Mouse (Mus musculus) kidney, adult 2 months (tissue): ENCODE measurements around the gene Rad54l2. TPM values are rescaled to one million over a fixed set of nuclear protein-coding genes. Genes with fewer than 3 reads are reported as not detected.
A peak's percentile ranks its signal among the peaks of the same experiment; 100 is the strongest.

Experiments
- DNase-seq: peaks from one replicate; pipeline ENCODE4 v3.0.0; 2021
- H3K27ac ChIP-seq: fragments of 200-500 bp; 2 replicates; pipeline ENCODE4 v1.5.1; 2012; ENCODE audit warnings: low read depth, low read length, control low read depth, inconsistent platforms; ENCODE audit not compliant: insufficient read depth
- H3K27me3 ChIP-seq: fragments of 200-500 bp; replicated peaks from 2 replicates; pipeline ENCODE4 v1.6.1; 2012; ENCODE audit warnings: mild to moderate bottlenecking, moderate library complexity, low read length, inconsistent platforms; ENCODE audit not compliant: control insufficient read depth, insufficient read depth
- H3K36me3 ChIP-seq: fragments of 200-500 bp; 2 replicates; pipeline ENCODE4 v1.6.1; 2012; ENCODE audit warnings: mild to moderate bottlenecking, moderate library complexity, low read length, inconsistent platforms; ENCODE audit not compliant: control insufficient read depth, insufficient read depth
- H3K4me1 ChIP-seq: fragments of 200-500 bp; 2 replicates; pipeline ENCODE4 v1.6.1; 2011; ENCODE audit warnings: low read length; ENCODE audit not compliant: control insufficient read depth, insufficient read depth
- H3K4me3 ChIP-seq: fragments of 200-500 bp; 2 replicates; pipeline ENCODE4 v1.5.1; 2011; ENCODE audit warnings: mild to moderate bottlenecking, low read depth, low read length, control low read depth; ENCODE audit not compliant: insufficient read depth
- CTCF ChIP-seq: fragments of 200-500 bp; conservative IDR thresholded peaks from 2 replicates; pipeline ENCODE4 v1.5.1; 2011; ENCODE audit warnings: low read depth, mild to moderate bottlenecking, control low read depth, low read length, moderate library complexity, mixed read lengths; ENCODE audit not compliant: insufficient read depth, insufficient read length
- POLR2A ChIP-seq: fragments of 200-500 bp; IDR thresholded peaks from one replicate; pipeline ENCODE4 v1.6.1; 2011; ENCODE audit warnings: low read depth, low read length, control low read depth
- WGBS: fragments of 180-500 bp; shearing (Covaris S2); methylation state at CpG from one replicate; pipeline ENCODE4 v1.1.7; 2018; 5-methylcytosine and 5-hydroxymethylcytosine counted together
- polyA plus RNA-seq: library from polyadenylated mRNA; depleted of rRNA; stranded (reverse); fragments of >200 nt; gene quantifications from 2 replicates; pipeline ENCODE4 v1.2.3, GENCODE M21; 2012

The Rad54l2 gene
- polyA plus RNA-seq, 1 experiment = 18.6 TPM

DNA sequence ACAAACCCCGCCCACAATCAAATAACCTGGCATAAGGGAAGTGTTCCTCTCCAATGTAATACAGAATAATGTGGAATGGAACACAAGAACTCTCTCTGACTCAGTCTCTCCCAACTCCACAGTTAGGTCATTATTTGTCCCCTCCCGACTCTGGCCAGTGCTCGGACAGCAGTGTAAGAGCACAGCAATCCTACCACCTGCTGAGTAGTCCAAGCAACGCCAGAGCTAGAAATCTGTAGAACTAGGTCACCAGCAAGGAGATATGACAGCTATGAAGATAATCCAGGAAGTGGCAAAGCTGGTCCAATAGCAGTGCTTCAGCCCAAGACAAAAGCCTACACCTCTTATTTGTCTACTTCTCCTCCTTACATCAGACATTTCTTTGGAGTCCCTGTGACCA lies 112.4 kb downstream of the Rad54l2 start:
- Histone ChIP-seq H3K36me3 (no peaks in the 10 kb centered on the region), H3K4me3 (no peak overlapping the region), H3K27ac (no peak overlapping the region), H3K4me1 (no peaks in the 10 kb centered on the region), H3K27me3 (no peaks in the 10 kb centered on the region)
- WGBS = 81% methylated on average over 4 of the region's 4 CpGs
- TF ChIP-seq POLR2A (no peak), CTCF (no peak)
- no peak for DNase-seq

DNA sequence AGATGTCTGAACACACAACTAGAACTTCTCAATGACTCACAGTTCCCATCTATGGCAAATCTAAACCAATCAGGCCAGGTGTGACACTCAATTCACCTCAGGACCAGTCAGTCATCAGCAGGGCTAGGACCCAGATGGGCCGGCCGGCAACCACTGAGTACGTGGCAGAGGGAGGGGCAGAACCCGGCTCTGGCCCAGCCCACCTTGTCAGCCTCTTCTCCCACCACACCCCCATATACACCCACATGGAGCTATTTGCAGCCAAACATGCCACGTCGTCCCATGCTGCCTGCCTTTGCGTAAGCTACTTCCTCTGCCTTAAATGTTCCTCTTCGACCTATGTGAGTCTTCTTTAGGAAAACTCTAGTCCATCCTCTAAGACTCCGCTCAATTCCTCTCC lies 113.0 kb downstream of the Rad54l2 start:
- no peak for DNase-seq
- no peak overlapping the region for H3K27ac ChIP-seq
- H3K27me3 ChIP-seq = no peaks in the 10 kb centered on the region
- no peak for TF ChIP-seq POLR2A
- no peak for TF ChIP-seq CTCF
- WGBS = 80% methylated on average over 9 of the region's 9 CpGs
- no peak overlapping the region for H3K4me3 ChIP-seq
- no peaks in the 10 kb centered on the region for H3K4me1 ChIP-seq
- no peaks in the 10 kb centered on the region for H3K36me3 ChIP-seq

DNA sequence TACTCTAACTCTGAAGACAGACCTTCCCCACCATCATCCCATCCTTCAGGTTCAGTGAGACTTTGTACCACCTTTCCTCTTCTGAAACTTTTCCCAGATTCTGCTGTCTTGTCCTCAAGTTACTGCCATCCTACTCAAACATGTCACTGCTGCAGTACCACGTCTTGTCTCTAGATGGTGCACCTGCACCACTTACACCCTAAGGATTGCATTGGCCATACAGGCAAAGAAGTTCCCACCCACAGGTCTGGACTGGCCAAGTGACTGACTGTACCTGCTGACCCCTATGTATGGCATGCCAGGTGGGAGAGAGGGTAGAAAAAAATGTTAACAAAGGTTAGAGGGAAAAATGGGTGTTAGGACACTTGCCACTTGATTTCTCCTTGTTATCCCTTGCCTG lies 113.5 kb downstream of the Rad54l2 start:
- H3K27me3 ChIP-seq = no peaks in the 10 kb centered on the region
- TF ChIP-seq POLR2A (no peak), CTCF (peak; percentile 99)
- no peak overlapping the region for H3K27ac ChIP-seq
- H3K4me1 ChIP-seq = no peaks in the 10 kb centered on the region
- WGBS = 2% methylated on average over 1 of the region's 1 CpGs
- DNase-seq = peak; percentile 87
- no peaks in the 10 kb centered on the region for H3K36me3 ChIP-seq
- H3K4me3 ChIP-seq = no peak overlapping the region

DNA sequence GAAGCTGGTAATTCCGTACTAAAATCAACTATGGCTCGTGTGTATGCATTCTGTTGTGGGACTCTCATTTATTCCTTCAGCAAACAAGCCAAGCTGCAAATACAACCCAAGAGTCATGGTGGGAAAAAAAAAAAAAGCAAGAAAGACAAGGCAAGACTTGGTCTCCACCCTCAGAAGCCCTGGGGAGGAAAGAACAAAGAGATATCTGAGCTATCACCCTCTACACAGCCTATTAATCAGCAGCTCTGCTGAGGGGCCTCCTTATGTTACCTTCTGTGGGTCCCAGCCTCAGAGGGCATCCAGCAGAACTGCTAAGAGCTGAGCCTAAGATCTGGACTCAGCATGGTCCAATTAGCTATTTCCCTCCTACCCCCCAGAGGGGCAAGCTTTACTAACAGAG lies 115.1 kb downstream of the Rad54l2 start:
- no peak for DNase-seq
- H3K27me3 ChIP-seq = no peaks in the 10 kb centered on the region
- WGBS = 88% methylated on average over 2 of the region's 2 CpGs
- TF ChIP-seq CTCF = no peak
- no peak for TF ChIP-seq POLR2A
- no peak overlapping the region for H3K4me3 ChIP-seq
- no peaks in the 10 kb centered on the region for H3K4me1 ChIP-seq
- H3K27ac ChIP-seq = no peak overlapping the region
- no peaks in the 10 kb centered on the region; the same call in 1 of the 2 replicates for H3K36me3 ChIP-seq

DNA sequence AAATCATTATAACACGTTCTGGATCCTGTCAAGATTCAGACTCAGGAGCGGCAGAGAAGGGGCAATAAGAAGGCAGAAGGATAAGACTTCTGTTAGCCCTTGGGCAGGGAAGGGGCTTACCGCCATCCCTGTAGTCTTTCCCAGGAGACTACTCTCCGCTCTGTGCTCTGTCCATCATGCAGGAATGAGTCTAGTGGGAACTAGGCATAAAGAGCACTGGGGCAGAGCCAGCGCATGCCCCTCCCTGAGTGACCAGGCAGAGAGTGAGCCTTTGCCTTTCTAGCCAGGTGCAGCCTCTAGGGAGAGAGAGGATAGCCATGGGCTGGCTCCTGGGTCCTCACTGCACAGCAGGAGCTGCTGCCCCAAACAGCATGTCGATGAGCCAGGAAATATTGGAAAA lies 124.1 kb downstream of the Rad54l2 start:
- Histone ChIP-seq H3K27me3 (no peaks in the 10 kb centered on the region), H3K27ac (no peak overlapping the region), H3K4me3 (no peak overlapping the region), H3K36me3 (no peaks in the 10 kb centered on the region; the same call in 1 of the 2 replicates), H3K4me1 (no peaks in the 10 kb centered on the region)
- WGBS = 87% methylated on average over 6 of the region's 6 CpGs
- DNase-seq = no peak
- TF ChIP-seq POLR2A = no peak
- no peak for TF ChIP-seq CTCF

DNA sequence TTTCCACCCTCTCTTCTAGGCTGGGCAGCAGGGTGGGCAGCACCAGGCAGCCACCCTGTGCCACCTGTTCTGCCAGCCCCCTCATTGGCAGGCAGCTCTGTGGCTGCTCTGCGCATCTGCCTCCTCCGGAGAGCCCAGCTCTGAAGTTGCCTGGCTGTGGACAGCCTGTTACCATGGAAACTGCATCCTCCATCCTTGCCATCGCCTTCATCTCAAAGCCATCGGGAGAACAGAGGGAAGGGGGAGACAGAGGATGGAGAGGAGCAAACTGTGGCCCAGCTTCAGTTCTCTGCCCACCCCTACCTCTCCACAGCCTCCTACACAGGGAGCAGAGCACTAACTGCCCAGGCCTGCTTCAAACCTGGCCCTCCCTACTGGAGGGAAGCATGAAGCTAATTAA lies 124.6 kb downstream of the Rad54l2 start:
- WGBS = 87% methylated on average over 4 of the region's 4 CpGs
- Histone ChIP-seq H3K27ac (no peak overlapping the region), H3K4me1 (no peaks in the 10 kb centered on the region), H3K36me3 (no peaks in the 10 kb centered on the region; the same call in 1 of the 2 replicates), H3K27me3 (no peaks in the 10 kb centered on the region), H3K4me3 (no peak overlapping the region)
- DNase-seq = no peak
- no peak for TF ChIP-seq CTCF
- no peak for TF ChIP-seq POLR2A

DNA sequence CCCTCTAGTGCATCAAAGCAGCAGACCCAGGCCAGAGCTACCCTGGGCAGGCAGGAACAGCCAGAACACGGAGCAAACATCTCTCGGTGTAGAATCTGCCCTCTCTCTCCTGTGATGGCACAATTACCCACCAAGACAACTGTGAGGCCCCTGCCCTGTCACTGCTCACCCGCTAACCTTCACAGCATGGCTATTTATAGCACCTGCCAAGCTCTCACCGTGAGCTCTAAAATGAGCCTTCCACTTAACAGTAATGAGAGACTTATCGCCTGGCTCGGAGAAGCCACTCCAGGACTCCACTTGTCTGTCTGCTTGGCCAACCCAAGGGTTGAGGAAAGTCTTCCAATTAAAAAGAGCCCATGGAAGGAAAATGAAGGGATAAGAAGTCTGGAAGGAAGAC lies 125.8 kb downstream of the Rad54l2 start:
- H3K36me3 ChIP-seq = no peaks in the 10 kb centered on the region
- TF ChIP-seq CTCF (no peak), POLR2A (no peak)
- H3K27ac ChIP-seq = no peak overlapping the region
- no peak overlapping the region for H3K4me3 ChIP-seq
- DNase-seq = no peak
- H3K27me3 ChIP-seq = no peaks in the 10 kb centered on the region
- H3K4me1 ChIP-seq = no peaks in the 10 kb centered on the region
- 70% methylated on average over 6 of the region's 6 CpGs for WGBS

DNA sequence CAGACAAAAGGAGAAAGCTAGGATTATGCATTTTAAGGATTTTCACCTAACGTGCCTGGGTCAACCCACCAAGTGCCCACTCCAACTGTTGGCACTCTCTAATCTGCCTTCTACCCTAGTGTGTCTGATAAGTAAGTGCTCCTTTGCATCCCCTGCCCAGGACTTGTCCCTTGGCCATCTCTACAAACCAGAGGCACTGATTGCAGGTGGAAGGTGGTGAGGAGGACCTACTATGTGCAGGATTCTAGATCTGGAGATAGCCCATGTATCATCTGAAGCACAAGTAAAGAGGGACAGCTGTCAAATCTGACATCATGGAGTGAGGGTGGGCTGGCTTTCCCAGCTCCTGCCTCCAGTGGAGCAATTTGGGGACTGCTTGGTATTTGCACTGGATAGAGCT lies 129.1 kb downstream of the Rad54l2 start:
- H3K4me1 ChIP-seq = no peaks in the 10 kb centered on the region
- TF ChIP-seq CTCF (no peak), POLR2A (no peak)
- DNase-seq = no peak
- 0 out of 2 replicates have a peak, but pooled peaks cover 4% of the 10 kb centered on the region for H3K27me3 ChIP-seq
- H3K36me3 ChIP-seq = no peaks in the 10 kb centered on the region
- WGBS = 78% methylated on average over 1 of the region's 1 CpGs
- no peak overlapping the region for H3K27ac ChIP-seq
- H3K4me3 ChIP-seq = no peak overlapping the region
